Mouse (Mus musculus) liver, embryonic 16.5 days (tissue): ENCODE results near the gene A030003K21Rik. TPM values are rescaled to one million over a fixed set of nuclear protein-coding genes. Genes with fewer than 3 reads are reported as not detected.
"Not testable (repeated sequence)": the region's sequence is repeated elsewhere in the genome, so short reads cannot be mapped to it uniquely, and the experiment has no call there.

Experiments
- ATAC-seq: fragments of 200-750 bp; cut with Nextera tagmentation; 2 replicates; pipeline ENCODE4 v1.8.0; 2017; ENCODE audit warnings: low read depth, mild to moderate bottlenecking, moderate number of reproducible peaks, moderate library complexity
- H3K27ac ChIP-seq: fragments of 300-500 bp; sonication (generic); 2 replicates; pipeline ENCODE4 v1.5.1; 2014; ENCODE audit warnings: mild to moderate bottlenecking, low read length
- H3K27me3 ChIP-seq: fragments of 300-500 bp; sonication (generic); 2 replicates; pipeline ENCODE4 v1.6.1; 2014; ENCODE audit warnings: low read depth, low read length, mixed read lengths; ENCODE audit not compliant: control insufficient read depth, insufficient read depth
- H3K36me3 ChIP-seq: fragments of 300-500 bp; sonication (generic); 2 replicates; pipeline ENCODE4 v1.6.1; 2014; ENCODE audit warnings: mild to moderate bottlenecking; ENCODE audit not compliant: control insufficient read depth, insufficient read depth
- H3K4me1 ChIP-seq: fragments of 300-500 bp; sonication (generic); 2 replicates; pipeline ENCODE4 v1.6.1; 2014; ENCODE audit warnings: low read depth, low read length, mixed read lengths; ENCODE audit not compliant: control insufficient read depth
- H3K4me2 ChIP-seq: fragments of 300-500 bp; sonication (generic); 2 replicates; pipeline ENCODE4 v1.6.1; 2014; ENCODE audit warnings: low read depth, low read length, mixed read lengths
- H3K4me3 ChIP-seq: fragments of 300-500 bp; sonication (generic); 2 replicates; pipeline ENCODE4 v1.5.1; 2014; ENCODE audit warnings: low read depth, mild to moderate bottlenecking, low read length
- H3K9ac ChIP-seq: fragments of 300-500 bp; sonication (generic); 2 replicates; pipeline ENCODE4 v1.6.1; 2014; ENCODE audit warnings: low read depth, low read length
- H3K9me3 ChIP-seq: fragments of 300-500 bp; sonication (generic); replicated peaks from 2 replicates; pipeline ENCODE4 v1.6.1; 2016; ENCODE audit warnings: low read length; ENCODE audit not compliant: control insufficient read depth
- WGBS: fragments of 180-500 bp; shearing (Covaris S2); extraction: QIAGEN DNeasy Blood & Tissue Kit; methylation state at CpG from one replicate; pipeline ENCODE4 v1.1.7; 2014; ENCODE audit not compliant: insufficient replicate concordance; 5-methylcytosine and 5-hydroxymethylcytosine counted together
- polyA plus RNA-seq: library from polyadenylated mRNA; unstranded; fragments of >200 nt; fragmentation: Nextera tagmentation; extraction: Ambion mirVana; gene quantifications from 2 replicates; pipeline ENCODE4 v1.2.1, GENCODE M21; 2015

Gene A030003K21Rik
- polyA plus RNA-seq, 1 experiment from 2014 or later, result not detected

DNA sequence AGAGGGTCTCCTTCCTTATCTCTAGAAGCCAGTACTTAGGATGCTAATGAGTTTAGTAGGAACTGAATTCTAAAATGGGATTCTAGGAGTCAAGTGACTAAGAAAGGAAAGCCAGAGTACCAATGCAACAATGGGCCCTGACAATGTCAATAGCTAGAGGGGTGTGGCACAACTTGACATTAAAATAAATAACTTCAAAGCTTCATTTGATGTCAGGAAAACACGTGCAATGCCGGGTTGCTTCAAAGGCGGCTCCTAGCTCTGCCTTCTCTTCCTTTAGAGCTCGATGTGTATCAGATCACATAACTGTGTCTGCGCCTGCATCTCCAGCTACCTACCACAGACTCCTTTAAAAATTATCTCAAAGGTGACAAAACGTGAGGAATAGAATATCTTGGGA is 30.7 kb upstream of the A030003K21Rik start:
- H3K27ac ChIP-seq, result no peak overlapping the region
- 27% methylated on average over 6 of the region's 6 CpGs for WGBS
- no peak for ATAC-seq

DNA sequence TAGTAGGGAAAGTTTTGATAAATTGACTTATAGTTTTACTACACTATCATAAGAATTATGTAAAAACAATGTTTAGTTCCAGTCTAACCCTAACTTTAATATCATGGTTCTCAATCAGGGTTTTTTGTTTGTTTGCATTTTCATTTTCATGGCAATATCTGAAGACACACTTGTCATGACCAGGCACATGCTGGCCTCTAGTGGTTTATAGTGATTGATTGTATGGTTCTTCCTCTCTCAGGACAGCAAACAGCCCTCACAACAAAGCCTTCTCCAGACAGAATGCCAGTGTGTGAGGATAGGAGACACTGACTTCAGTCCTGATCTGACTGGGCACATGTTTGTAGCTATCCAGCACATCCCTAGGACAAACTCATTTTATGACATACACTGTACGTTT is 30.1 kb upstream of the A030003K21Rik start:
- Histone ChIP-seq H3K36me3 (no peaks in the 10 kb centered on the region), H3K9me3 (no peaks in the 10 kb centered on the region), H3K4me1 (no peaks in the 10 kb centered on the region), H3K4me2 (no peak overlapping the region), H3K9ac (no peak overlapping the region), H3K27me3 (no peaks in the 10 kb centered on the region), H3K27ac (no peak overlapping the region), H3K4me3 (no peak overlapping the region)
- 45% methylated on average over 1 of the region's 1 CpGs for WGBS
- no peak for ATAC-seq

More for the DNA sequence above, 30.7 kb upstream of the A030003K21Rik start:
- H3K9ac ChIP-seq, result no peak overlapping the region
- no peaks in the 10 kb centered on the region for H3K27me3 ChIP-seq
- H3K4me2 ChIP-seq, result no peak overlapping the region
- no peak overlapping the region for H3K4me3 ChIP-seq
- no peaks in the 10 kb centered on the region for H3K36me3 ChIP-seq
- H3K9me3 ChIP-seq, result no peaks in the 10 kb centered on the region
- H3K4me1 ChIP-seq, result no peaks in the 10 kb centered on the region

DNA sequence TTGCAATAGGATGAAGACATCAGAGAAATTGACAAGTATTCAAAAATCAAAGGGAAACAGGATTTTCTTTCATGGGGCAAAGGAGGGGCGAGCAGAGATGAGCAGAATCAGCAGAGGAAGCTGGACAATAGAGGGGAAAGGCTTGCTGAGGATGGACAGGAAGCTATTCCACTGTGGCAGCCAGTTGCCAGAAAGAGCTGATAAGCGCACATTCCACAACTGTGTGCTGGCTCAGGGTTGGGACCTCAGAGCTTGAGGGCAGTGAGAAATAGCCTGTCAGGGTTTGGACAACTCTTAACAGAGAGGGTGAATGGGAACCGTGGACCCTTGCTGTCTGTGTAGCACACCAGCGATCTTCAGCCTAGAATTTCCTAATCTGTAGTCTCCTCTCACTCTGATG is 28.9 kb upstream of the A030003K21Rik start:
- H3K27ac ChIP-seq, result no peak overlapping the region
- H3K4me2 ChIP-seq, result no peak overlapping the region
- H3K36me3 ChIP-seq, result no peaks in the 10 kb centered on the region
- H3K9me3 ChIP-seq, result no peaks in the 10 kb centered on the region
- no peaks in the 10 kb centered on the region for H3K27me3 ChIP-seq
- 21% methylated on average over 4 of the region's 4 CpGs for WGBS
- H3K4me1 ChIP-seq, result no peaks in the 10 kb centered on the region
- peak; percentile 60 for ATAC-seq
- H3K4me3 ChIP-seq, result no peak overlapping the region
- no peak overlapping the region for H3K9ac ChIP-seq

DNA sequence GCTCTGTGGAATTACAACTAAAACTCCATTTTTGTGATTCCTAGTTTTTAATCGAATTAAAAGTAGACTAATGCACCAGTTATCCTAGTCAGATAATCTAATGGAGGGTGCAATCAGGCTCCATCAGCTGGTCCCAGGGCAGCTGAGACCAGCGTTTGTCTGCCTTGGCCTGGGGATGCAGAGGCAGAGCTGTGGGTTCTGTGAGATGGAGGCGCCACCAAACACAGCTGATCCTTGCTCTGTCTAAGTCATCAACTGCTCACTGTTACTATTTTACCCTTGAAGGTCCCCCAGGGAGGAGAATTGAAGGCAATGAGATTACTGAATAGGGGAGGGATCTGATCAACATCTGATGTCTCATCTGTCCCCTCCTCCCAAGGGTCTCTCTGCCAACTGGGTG is 23.2 kb upstream of the A030003K21Rik start:
- Histone ChIP-seq H3K9ac (no peak overlapping the region), H3K4me3 (no peak overlapping the region), H3K9me3 (no peaks in the 10 kb centered on the region), H3K36me3 (no peaks in the 10 kb centered on the region), H3K27ac (no peak overlapping the region), H3K4me2 (no peak overlapping the region), H3K4me1 (no peaks in the 10 kb centered on the region), H3K27me3 (no peaks in the 10 kb centered on the region)
- ATAC-seq, result no peak
- 37% methylated on average over 3 of the region's 3 CpGs for WGBS

DNA sequence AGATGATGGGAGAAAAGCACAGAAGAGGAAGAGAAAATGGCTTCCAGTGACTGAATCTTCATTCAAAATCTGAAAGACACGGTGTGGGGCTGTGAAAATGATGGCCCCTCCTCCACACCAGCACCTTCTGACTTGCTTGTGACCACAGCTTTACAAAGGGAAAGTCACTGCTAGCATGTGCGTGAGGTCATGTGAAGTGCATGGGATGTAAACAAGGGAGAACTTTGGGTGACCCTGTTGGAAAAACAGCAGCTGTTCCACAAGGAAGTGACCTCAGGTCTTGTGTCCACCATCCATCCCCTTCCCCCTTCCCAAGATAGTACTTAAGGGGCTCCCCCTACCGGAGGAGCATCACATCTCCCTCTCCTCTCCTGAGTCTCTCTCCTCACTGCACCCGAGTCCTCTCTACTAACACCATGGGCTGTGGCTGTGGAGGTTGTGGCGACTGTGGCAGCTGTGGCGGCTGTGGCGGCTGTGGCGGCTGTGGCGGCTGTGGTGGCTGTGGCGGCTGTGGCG is 16.7 kb upstream of the A030003K21Rik start, which contains the start of gene Gm47955:
TSS of gene Gm47955 (plus strand) at position 417 of the 516 bp plus-strand sequence.
- no peaks in the 10 kb centered on the region for H3K4me1 ChIP-seq
- H3K27ac ChIP-seq, result no peak within 1 kb of the TSS
- H3K27me3 ChIP-seq, result no peaks in the 10 kb centered on the region
- H3K36me3 ChIP-seq, result no peaks in the 10 kb centered on the region
- no peak within 1 kb of the TSS for H3K4me3 ChIP-seq
- no peak within 1 kb of the TSS for H3K4me2 ChIP-seq
- ATAC-seq, result no peak
- 75% methylated on average over 11 of the region's 11 CpGs for WGBS
- H3K9me3 ChIP-seq, result no peaks in the 10 kb centered on the region
- H3K9ac ChIP-seq, result no peak within 1 kb of the TSS

DNA sequence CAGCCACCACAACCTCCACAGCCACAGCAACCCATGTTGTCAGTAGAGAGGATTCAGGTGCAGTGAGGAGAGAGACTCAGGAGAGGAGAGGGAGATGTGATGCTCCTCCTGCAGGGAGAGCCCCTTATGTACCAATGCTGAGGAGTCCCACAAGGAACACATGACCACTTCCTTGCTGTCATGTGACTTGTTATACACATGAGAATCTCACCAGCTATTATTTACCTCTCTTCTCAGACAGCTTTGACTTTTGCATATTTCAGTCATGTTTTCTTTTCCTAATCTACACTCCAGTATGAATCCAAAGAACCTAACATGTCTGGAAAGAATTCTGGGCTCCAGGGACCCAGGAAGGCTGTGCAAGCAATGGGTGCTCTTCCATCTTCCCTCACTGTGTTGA is 12.7 kb upstream of the A030003K21Rik start, which contains the start of gene Gm7544:
TSS of gene Gm7544 (minus strand) at position 101 of the 400 bp plus-strand sequence.
- H3K27me3 ChIP-seq, H3K4me1 ChIP-seq, H3K9me3 ChIP-seq, H3K36me3 ChIP-seq, H3K9ac ChIP-seq, H3K4me2 ChIP-seq, H3K4me3 ChIP-seq, H3K27ac ChIP-seq, ATAC-seq: not testable (repeated sequence)

DNA sequence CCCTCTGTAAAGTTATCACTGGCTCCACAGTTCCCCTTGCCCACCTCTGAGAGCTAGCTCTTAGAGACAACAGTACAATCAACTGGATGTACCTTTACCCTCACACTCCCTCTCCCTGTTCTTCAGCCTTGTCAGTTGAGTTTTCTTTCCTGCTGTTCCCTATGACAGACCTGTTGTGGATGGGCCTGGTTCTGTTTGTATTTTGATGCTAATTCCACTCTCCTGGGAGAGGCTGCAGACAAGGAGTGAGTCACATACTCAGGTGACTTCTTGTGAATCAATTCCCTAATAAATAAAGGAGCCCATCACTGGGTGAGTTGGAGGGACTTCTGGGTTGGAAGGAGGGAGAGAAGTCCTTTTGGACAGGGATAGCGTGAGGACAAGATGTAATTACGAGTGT is 5.4 kb upstream of the A030003K21Rik start:
- Histone ChIP-seq H3K4me2 (no peak overlapping the region), H3K36me3 (no peaks in the 10 kb centered on the region), H3K9ac (no peak overlapping the region), H3K27me3 (no peaks in the 10 kb centered on the region), H3K9me3 (no peaks in the 10 kb centered on the region), H3K27ac (no peak overlapping the region), H3K4me3 (no peak overlapping the region), H3K4me1 (no peaks in the 10 kb centered on the region)
- WGBS, result 52% methylated on average over 2 of the region's 2 CpGs
- no peak for ATAC-seq

DNA sequence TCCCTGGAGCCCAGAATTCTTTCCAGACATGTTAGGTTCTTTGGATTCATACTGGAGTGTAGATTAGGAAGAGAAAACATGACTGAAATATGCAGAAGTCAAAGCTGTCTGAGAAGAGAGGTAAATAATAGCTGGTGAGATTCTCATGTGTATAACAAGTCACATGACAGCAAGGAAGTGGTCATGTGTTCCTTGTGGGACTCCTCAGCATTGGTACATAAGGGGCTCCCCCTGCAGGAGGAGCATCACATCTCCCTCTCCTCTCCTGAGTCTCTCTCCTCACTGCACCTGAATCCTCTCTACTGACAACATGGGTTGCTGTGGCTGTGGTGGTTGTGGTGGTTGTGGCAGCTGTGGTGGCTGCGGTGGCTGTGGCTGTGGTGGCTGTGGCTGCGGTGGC is 2.8 kb upstream of the A030003K21Rik start:
- ATAC-seq, H3K4me2 ChIP-seq, H3K4me3 ChIP-seq, H3K36me3 ChIP-seq, H3K9ac ChIP-seq, H3K27me3 ChIP-seq, H3K4me1 ChIP-seq, H3K9me3 ChIP-seq, H3K27ac ChIP-seq: not testable (repeated sequence)
- WGBS, result 74% methylated on average over 2 of the region's 2 CpGs

DNA sequence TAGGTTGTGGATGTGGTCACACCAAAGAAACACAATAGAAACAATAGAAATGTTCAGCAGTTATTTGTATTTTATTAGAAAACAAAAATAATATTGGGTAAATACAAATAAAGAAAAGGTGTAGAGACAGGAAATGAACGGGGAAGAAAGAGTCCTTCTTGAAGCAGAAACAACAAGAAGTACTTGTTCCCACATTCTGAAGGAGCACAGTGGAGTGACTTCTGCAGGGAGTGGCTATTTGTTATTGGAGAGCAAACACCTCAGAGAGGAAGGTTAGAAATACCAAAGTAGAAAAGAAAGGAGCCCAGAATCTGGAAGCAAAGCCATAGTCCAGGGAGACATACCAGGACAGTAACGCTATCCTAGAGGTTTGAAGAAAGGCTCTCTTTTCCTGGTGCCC is 683 bp downstream of the A030003K21Rik start:
- not testable (repeated sequence) for H3K27me3 ChIP-seq, ATAC-seq, H3K27ac ChIP-seq, H3K36me3 ChIP-seq, H3K4me1 ChIP-seq, H3K9me3 ChIP-seq, H3K4me3 ChIP-seq, H3K9ac ChIP-seq, H3K4me2 ChIP-seq
- 76% methylated on average over 2 of the region's 2 CpGs for WGBS
